In genomic region chr6:93665056-93665805, GRCm38 (mm10) we compare ENCODE assay signal across 19 mouse cellular contexts.
"Had no signal": no experiment of that assay in that cellular context is flagged by ENCODE, and none has a peak within 500 bp of the region (broad histone marks: within the 10 kb centered on the region; RNA-seq: fewer than 3 reads in every experiment).

No protein-coding gene starts in this region.

- H3K4me3 ChIP-seq: lung, embryonic 15.5 days; midbrain, embryonic 10.5 days; midbrain, embryonic 12.5 days; myocyte; neural tube, embryonic 13.5 days; neural tube, embryonic 15.5 days had no signal

- H3K9ac ChIP-seq: lung, embryonic 15.5 days; midbrain, embryonic 12.5 days; neural tube, embryonic 13.5 days; neural tube, embryonic 15.5 days had no signal

- H3K36me3 ChIP-seq: lung, embryonic 15.5 days; midbrain, embryonic 10.5 days; midbrain, embryonic 12.5 days; neural tube, embryonic 13.5 days; neural tube, embryonic 15.5 days had no signal

- H3K4me1 ChIP-seq: lung, embryonic 15.5 days had no signal

- ATAC-seq: lung, postnatal 0 days; midbrain, embryonic 16.5 days had no signal

- H3K27me3 ChIP-seq: lung, embryonic 15.5 days; midbrain, embryonic 12.5 days; neural tube, embryonic 13.5 days; neural tube, embryonic 15.5 days had no signal

- H3K4me2 ChIP-seq: lung, embryonic 15.5 days; midbrain, embryonic 12.5 days; neural tube, embryonic 13.5 days; neural tube, embryonic 15.5 days had no signal

- DNase-seq: lung, adult 2 months; lung, postnatal 4 days; midbrain, embryonic 14.5 days; retina, postnatal 1 day; right cerebral cortex, adult 18-20 months; right cerebral cortex, postnatal 25 days; right cerebral cortex, postnatal 4 days; spleen, adult 18-20 months; thymus, adult 18-20 months; thymus, postnatal 14 days; thymus, postnatal 36 days had no signal

- H3K9me3 ChIP-seq: lung, embryonic 15.5 days; midbrain, embryonic 10.5 days; midbrain, embryonic 12.5 days; neural tube, embryonic 13.5 days; neural tube, embryonic 15.5 days had no signal

- H3K27ac ChIP-seq: lung, embryonic 15.5 days; midbrain, embryonic 10.5 days; midbrain, embryonic 12.5 days; neural tube, embryonic 13.5 days; neural tube, embryonic 15.5 days had no signal
